Mouse (Mus musculus): Measurements from ENCODE around the gene 1520401A03Rik. TPM values are rescaled to one million over a fixed set of nuclear protein-coding genes. Genes with fewer than 3 reads are reported as not detected.
"Not testable (repeated sequence)": the region's sequence is repeated elsewhere in the genome, so short reads cannot be mapped to it uniquely, and the experiment has no call there.

The 1520401A03Rik gene
- not detected for polyA plus RNA-seq (2021)

GRCm38 (mm10) chr17:23722376-23723125 is at the start of gene 1520401A03Rik:
Gene 1520401A03Rik, minus strand, starts transcription at chr17:23722783.
- no peak for DNase-seq (ENCODE audit: low read depth, low spot score)
- CTCF ChIA-PET = interaction anchor here (0.9 to 4.2 kb wide), 2 partner anchors 8 to 16 kb away, joined by 3 to 21 read pairs; no protein-coding TSS in a partner anchor
- ATAC-seq = no peak
- in situ Hi-C loops (cut with MboI; ENCODE audit: low pct_unique_long_range_greater_than_20kb) = no loop called here
- H3K27me3 ChIP-seq = peaks cover 9% of the 10 kb centered on the region
- no peak for TF ChIP-seq CTCF (IDR thresholded peaks at IDR 0.05)
- POLR2A ChIA-PET = interaction anchor here (1.1 kb wide), 1 partner anchor 55 kb away, joined by 4 read pairs; no protein-coding TSS in a partner anchor

DNA sequence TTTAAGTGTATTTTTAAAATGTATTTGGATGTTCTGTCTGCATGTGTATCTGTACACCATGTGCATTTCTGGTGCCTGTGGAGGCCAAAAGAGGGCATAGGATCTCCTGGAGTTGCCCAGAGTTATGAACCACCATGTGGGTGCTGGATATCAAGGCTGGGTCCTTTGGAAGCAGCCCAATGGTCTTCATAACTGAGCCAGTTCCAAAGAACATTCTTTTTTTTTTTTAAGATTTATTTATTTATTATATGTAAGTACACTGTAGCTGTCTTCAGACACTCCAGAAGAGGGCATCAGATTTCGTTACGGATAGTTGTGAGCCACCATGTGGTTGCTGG is 49.6 kb upstream of the 1520401A03Rik start:
- H3K27me3 ChIP-seq; ATAC-seq; DNase-seq (ENCODE audit: low read depth, low spot score); POLR2A ChIA-PET: not testable (repeated sequence)
- in situ Hi-C loops (cut with MboI; ENCODE audit: low pct_unique_long_range_greater_than_20kb) = loop anchor here (5.0 kb wide), 1 partner anchor 75 kb away; no protein-coding TSS in a partner anchor
- CTCF ChIA-PET = interaction anchor here (1.0 to 1.6 kb wide), 2 partner anchors 20 to 72 kb away, joined by 3 to 6 read pairs; partner anchors contain the start of genes Prss32 and Prss41

GRCm38 (mm10) chr17:23771284-23772218 is 49.0 kb upstream of the 1520401A03Rik start, which contains the start of gene Flywch1:
Gene Flywch1, minus strand, starts transcription at chr17:23771602.
- H3K27me3 ChIP-seq = no peaks in the 10 kb centered on the region
- in situ Hi-C loops (cut with MboI; ENCODE audit: low pct_unique_long_range_greater_than_20kb) = loop anchor here (5.0 kb wide), 1 partner anchor 76 kb away; no protein-coding TSS in a partner anchor
- peak; percentile 82 for ATAC-seq
- ChIA-PET CTCF (interaction anchor here (1.0 kb wide), 2 partner anchors 21 to 154 kb away, joined by 3 read pairs; no protein-coding TSS in a partner anchor), POLR2A (no interaction called here)
- peak; percentile 92 for DNase-seq (ENCODE audit: low read depth, low spot score)
- no peak for TF ChIP-seq CTCF (IDR thresholded peaks at IDR 0.05)

DNA sequence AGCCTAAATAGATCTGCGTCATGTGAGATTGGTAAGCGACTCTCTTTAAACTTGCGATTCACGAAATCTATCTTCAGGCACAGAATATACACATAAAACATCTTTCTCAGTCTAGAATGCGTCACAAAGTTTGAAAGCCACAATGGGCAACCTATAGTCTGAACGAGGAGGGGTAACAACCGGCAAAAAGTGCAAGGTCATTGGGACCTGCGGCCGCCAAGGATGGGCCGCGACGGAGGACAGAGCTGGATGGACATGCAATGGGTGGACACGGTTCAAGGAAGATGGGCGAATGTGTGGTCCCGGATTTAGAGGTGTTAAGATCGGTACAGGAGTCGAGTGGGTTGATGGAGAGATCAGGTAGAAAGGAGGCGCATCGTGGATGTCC is 48.3 kb upstream of the 1520401A03Rik start:
- ATAC-seq = peak; percentile 60
- no peak for TF ChIP-seq CTCF (IDR thresholded peaks at IDR 0.05)
- ChIA-PET CTCF (interaction anchor here (0.9 to 1.0 kb wide), 2 partner anchors 155 to 190 kb away, joined by 3 read pairs; no protein-coding TSS in a partner anchor), POLR2A (no interaction called here)
- H3K27me3 ChIP-seq = no peaks in the 10 kb centered on the region
- no peak for DNase-seq (ENCODE audit: low read depth, low spot score)
- in situ Hi-C loops (cut with MboI; ENCODE audit: low pct_unique_long_range_greater_than_20kb) = loop anchor here (5.0 kb wide), 1 partner anchor 76 kb away; no protein-coding TSS in a partner anchor

- POLR2A ChIA-PET = no interaction called here
These were observed 47.9 kb upstream of the 1520401A03Rik start for GRCm38 (mm10) chr17:23770493-23770892.

GRCm38 (mm10) chr17:23762976-23763375 is 40.4 kb upstream of the 1520401A03Rik start:
- DNase-seq (ENCODE audit: low read depth, low spot score) = no peak
- CTCF ChIA-PET = no interaction called here
- POLR2A ChIA-PET = no interaction called here
- no peak for ATAC-seq
- in situ Hi-C loops (cut with MboI; ENCODE audit: low pct_unique_long_range_greater_than_20kb) = no loop called here
- H3K27me3 ChIP-seq = no peaks in the 10 kb centered on the region
- TF ChIP-seq CTCF (IDR thresholded peaks at IDR 0.05) = no peak

More at GRCm38 (mm10) chr17:23770493-23770892, 47.9 kb upstream of the 1520401A03Rik start:
- no peaks in the 10 kb centered on the region for H3K27me3 ChIP-seq
- ATAC-seq = no peak
- no peak for DNase-seq (ENCODE audit: low read depth, low spot score)
- in situ Hi-C loops (cut with MboI; ENCODE audit: low pct_unique_long_range_greater_than_20kb) = loop anchor here (5.0 kb wide), 1 partner anchor 77 kb away; no protein-coding TSS in a partner anchor
- TF ChIP-seq CTCF (IDR thresholded peaks at IDR 0.05) = no peak
- CTCF ChIA-PET = interaction anchor here (0.9 to 1.1 kb wide), 3 partner anchors 37 to 190 kb away, joined by 3 read pairs; no protein-coding TSS in a partner anchor

GRCm38 (mm10) chr17:23761155-23761554 is 38.6 kb upstream of the 1520401A03Rik start:
- TF ChIP-seq CTCF (IDR thresholded peaks at IDR 0.05) = no peak
- POLR2A ChIA-PET = no interaction called here
- in situ Hi-C loops (cut with MboI; ENCODE audit: low pct_unique_long_range_greater_than_20kb) = no loop called here
- CTCF ChIA-PET = interaction anchor here (0.7 to 0.8 kb wide), 2 partner anchors 11 to 12 kb away, joined by 3 to 4 read pairs; no protein-coding TSS in a partner anchor
- H3K27me3 ChIP-seq = no peaks in the 10 kb centered on the region
- no peak for ATAC-seq
- no peak for DNase-seq (ENCODE audit: low read depth, low spot score)

DNA sequence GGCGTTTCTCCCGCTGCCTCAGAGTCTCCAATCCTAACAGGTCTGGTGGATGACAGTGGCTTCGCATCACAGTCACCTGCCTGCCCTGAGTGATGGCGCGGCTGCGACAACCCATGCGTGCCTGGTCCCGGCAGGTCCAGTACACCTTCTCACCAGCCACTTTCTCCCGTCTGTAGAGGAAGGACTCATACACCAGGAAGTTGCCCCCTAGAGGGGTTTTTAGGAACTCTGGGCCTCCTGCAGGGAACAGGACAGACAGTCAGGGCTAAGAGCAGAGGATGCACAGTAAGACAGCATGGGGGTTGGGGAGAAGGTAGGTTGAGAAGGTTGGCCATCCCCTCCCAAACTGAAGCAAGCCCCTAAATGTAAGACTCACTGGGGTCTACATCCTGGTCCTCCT is 37.6 kb upstream of the 1520401A03Rik start:
- no peak for ATAC-seq
- no peak for DNase-seq (ENCODE audit: low read depth, low spot score)
- TF ChIP-seq CTCF (IDR thresholded peaks at IDR 0.05) = no peak
- in situ Hi-C loops (cut with MboI; ENCODE audit: low pct_unique_long_range_greater_than_20kb) = no loop called here
- ChIA-PET CTCF (no interaction called here), POLR2A (no interaction called here)
- H3K27me3 ChIP-seq = no peaks in the 10 kb centered on the region

GRCm38 (mm10) chr17:23758801-23759200 is 36.2 kb upstream of the 1520401A03Rik start:
- CTCF ChIA-PET = interaction anchor here (1.8 kb wide), 1 partner anchor 19 kb away, joined by 4 read pairs; no protein-coding TSS in a partner anchor
- no peaks in the 10 kb centered on the region for H3K27me3 ChIP-seq
- in situ Hi-C loops (cut with MboI; ENCODE audit: low pct_unique_long_range_greater_than_20kb) = no loop called here
- no peak for DNase-seq (ENCODE audit: low read depth, low spot score)
- TF ChIP-seq CTCF (IDR thresholded peaks at IDR 0.05) = no peak
- ATAC-seq = no peak
- POLR2A ChIA-PET = no interaction called here

DNA sequence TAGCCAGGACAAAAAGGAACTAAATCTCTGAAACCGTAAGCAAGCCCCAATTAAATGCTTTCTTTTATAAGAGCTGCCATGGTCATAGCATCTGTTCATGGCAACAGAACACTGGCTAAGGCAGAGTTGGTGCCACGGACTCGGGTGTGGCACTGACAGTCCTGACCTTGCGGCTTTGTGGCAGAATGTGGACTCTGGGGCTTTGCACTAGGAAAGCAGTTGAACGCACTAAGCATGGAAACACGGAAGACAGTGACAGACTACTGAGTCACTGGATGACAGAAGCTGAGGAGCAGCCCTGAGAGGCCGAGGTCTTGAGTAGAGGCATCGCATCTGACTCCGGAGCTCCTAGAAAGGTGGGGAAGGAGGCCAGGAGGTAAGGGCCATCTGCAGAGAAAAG is 35.0 kb upstream of the 1520401A03Rik start:
- POLR2A ChIA-PET = interaction anchor here (0.6 kb wide), 1 partner anchor 81 kb away, joined by 7 read pairs; no protein-coding TSS in a partner anchor

More for the DNA sequence above, 35.0 kb upstream of the 1520401A03Rik start:
- CTCF ChIA-PET = interaction anchor here (1.1 to 1.8 kb wide), 3 partner anchors 9 to 96 kb away, joined by 3 to 4 read pairs (median 3); no protein-coding TSS in a partner anchor
- ATAC-seq (no peak), DNase-seq (ENCODE audit: low read depth, low spot score) (no peak)
- H3K27me3 ChIP-seq = no peaks in the 10 kb centered on the region
- in situ Hi-C loops (cut with MboI; ENCODE audit: low pct_unique_long_range_greater_than_20kb) = no loop called here
- TF ChIP-seq CTCF (IDR thresholded peaks at IDR 0.05) = no peak
